Mouse (Mus musculus): ENCODE data around the gene Ajm1. TPM values are rescaled to one million over a fixed set of nuclear protein-coding genes. Genes with fewer than 3 reads are reported as not detected.

Ajm1 gene
- polyA plus RNA-seq, 1 experiment, result 115 TPM

- TF ChIP-seq POLR2A (IDR thresholded peaks at IDR 0.05; ENCODE audit: extremely low read depth, insufficient read depth, low read length) (no peak), CTCF (IDR thresholded peaks at IDR 0.05; ENCODE audit: extremely low read depth, insufficient read depth, low read length) (no peak)
- Histone ChIP-seq H3K4me3 (ENCODE audit: insufficient read depth, low read length) (no peak overlapping the region), H3K27ac (ENCODE audit: insufficient read depth, low read length) (no peak overlapping the region), H3K4me1 (ENCODE audit: control insufficient read depth, insufficient read depth, low read length) (peaks cover 7% of the 10 kb centered on the region)
These were observed 4.0 kb upstream of the Ajm1 start for GRCm38 (mm10) chr2:25585601-25586000.

- H3K4me1 ChIP-seq (ENCODE audit: control insufficient read depth, insufficient read depth, low read length), result peaks cover 8% of the 10 kb centered on the region
- TF ChIP-seq POLR2A (IDR thresholded peaks at IDR 0.05; ENCODE audit: extremely low read depth, insufficient read depth, low read length), result no peak
- TF ChIP-seq CTCF (IDR thresholded peaks at IDR 0.05; ENCODE audit: extremely low read depth, insufficient read depth, low read length), result no peak
- H3K4me3 ChIP-seq (ENCODE audit: insufficient read depth, low read length), result no peak overlapping the region
- H3K27ac ChIP-seq (ENCODE audit: insufficient read depth, low read length), result peak overlapping the region; percentile 36; the same call in 1 of the 2 replicates
These were observed 3.3 kb upstream of the Ajm1 start for GRCm38 (mm10) chr2:25584856-25585255.

GRCm38 (mm10) chr2:25584152-25584551 is 2.6 kb upstream of the Ajm1 start:
- TF ChIP-seq CTCF (IDR thresholded peaks at IDR 0.05; ENCODE audit: extremely low read depth, insufficient read depth, low read length) (no peak), POLR2A (IDR thresholded peaks at IDR 0.05; ENCODE audit: extremely low read depth, insufficient read depth, low read length) (no peak)
- Histone ChIP-seq H3K4me3 (ENCODE audit: insufficient read depth, low read length) (no peak overlapping the region), H3K4me1 (ENCODE audit: control insufficient read depth, insufficient read depth, low read length) (peaks cover 9% of the 10 kb centered on the region), H3K27ac (ENCODE audit: insufficient read depth, low read length) (no peak overlapping the region)

GRCm38 (mm10) chr2:25583571-25583970 is 2.0 kb upstream of the Ajm1 start:
- H3K4me3 ChIP-seq (ENCODE audit: insufficient read depth, low read length), result no peak overlapping the region
- peak overlapping the region; percentile 93 for H3K27ac ChIP-seq (ENCODE audit: insufficient read depth, low read length)
- peaks cover 9% of the 10 kb centered on the region for H3K4me1 ChIP-seq (ENCODE audit: control insufficient read depth, insufficient read depth, low read length)
- no peak for TF ChIP-seq CTCF (IDR thresholded peaks at IDR 0.05; ENCODE audit: extremely low read depth, insufficient read depth, low read length)
- no peak for TF ChIP-seq POLR2A (IDR thresholded peaks at IDR 0.05; ENCODE audit: extremely low read depth, insufficient read depth, low read length)

GRCm38 (mm10) chr2:25583120-25583481 is 1.5 kb upstream of the Ajm1 start:
- H3K4me1 ChIP-seq (ENCODE audit: control insufficient read depth, insufficient read depth, low read length), result peaks cover 9% of the 10 kb centered on the region

GRCm38 (mm10) chr2:25582466-25583119 is 1.0 kb upstream of the Ajm1 start:
- Histone ChIP-seq H3K4me1 (ENCODE audit: control insufficient read depth, insufficient read depth, low read length) (peaks cover 9% of the 10 kb centered on the region), H3K4me3 (ENCODE audit: insufficient read depth, low read length) (no peak overlapping the region), H3K27ac (ENCODE audit: insufficient read depth, low read length) (peak overlapping the region; percentile 93)
- no peak for TF ChIP-seq CTCF (IDR thresholded peaks at IDR 0.05; ENCODE audit: extremely low read depth, insufficient read depth, low read length)
- TF ChIP-seq POLR2A (IDR thresholded peaks at IDR 0.05; ENCODE audit: extremely low read depth, insufficient read depth, low read length), result peak; percentile 49; the same call in 1 of the 2 replicates

More at GRCm38 (mm10) chr2:25583120-25583481, 1.5 kb upstream of the Ajm1 start:
- Histone ChIP-seq H3K27ac (ENCODE audit: insufficient read depth, low read length) (peak overlapping the region; percentile 93), H3K4me3 (ENCODE audit: insufficient read depth, low read length) (no peak overlapping the region)
- no peak for TF ChIP-seq POLR2A (IDR thresholded peaks at IDR 0.05; ENCODE audit: extremely low read depth, insufficient read depth, low read length)
- no peak for TF ChIP-seq CTCF (IDR thresholded peaks at IDR 0.05; ENCODE audit: extremely low read depth, insufficient read depth, low read length)

GRCm38 (mm10) chr2:25581901-25582301 is 344 bp upstream of the Ajm1 start:
- Histone ChIP-seq H3K27ac (ENCODE audit: insufficient read depth, low read length) (peak overlapping the region; percentile 57), H3K4me1 (ENCODE audit: control insufficient read depth, insufficient read depth, low read length) (peaks cover 9% of the 10 kb centered on the region), H3K4me3 (ENCODE audit: insufficient read depth, low read length) (peak overlapping the region; percentile 63; the same call in 1 of the 2 replicates)
- TF ChIP-seq CTCF (IDR thresholded peaks at IDR 0.05; ENCODE audit: extremely low read depth, insufficient read depth, low read length) (no peak), POLR2A (IDR thresholded peaks at IDR 0.05; ENCODE audit: extremely low read depth, insufficient read depth, low read length) (no peak)

- no peak for TF ChIP-seq CTCF (IDR thresholded peaks at IDR 0.05; ENCODE audit: extremely low read depth, insufficient read depth, low read length)
- TF ChIP-seq POLR2A (IDR thresholded peaks at IDR 0.05; ENCODE audit: extremely low read depth, insufficient read depth, low read length), result no peak; the same call in 1 of the 2 replicates
- H3K4me1 ChIP-seq (ENCODE audit: control insufficient read depth, insufficient read depth, low read length), result peaks cover 11% of the 10 kb centered on the region
- H3K4me3 ChIP-seq (ENCODE audit: insufficient read depth, low read length), result peak overlapping the region; percentile 63
- peak overlapping the region; percentile 67 for H3K27ac ChIP-seq (ENCODE audit: insufficient read depth, low read length)
These were observed 896 bp downstream of the Ajm1 start for GRCm38 (mm10) chr2:25580621-25581101.

GRCm38 (mm10) chr2:25579737-25580460 is 1.7 kb downstream of the Ajm1 start:
- peak overlapping the region; percentile 63; the same call in 1 of the 2 replicates for H3K4me3 ChIP-seq (ENCODE audit: insufficient read depth, low read length)
- TF ChIP-seq CTCF (IDR thresholded peaks at IDR 0.05; ENCODE audit: extremely low read depth, insufficient read depth, low read length) (peak; percentile 64), POLR2A (IDR thresholded peaks at IDR 0.05; ENCODE audit: extremely low read depth, insufficient read depth, low read length) (no peak)
- H3K4me1 ChIP-seq (ENCODE audit: control insufficient read depth, insufficient read depth, low read length), result peaks cover 13% of the 10 kb centered on the region
- H3K27ac ChIP-seq (ENCODE audit: insufficient read depth, low read length), result no peak overlapping the region; the same call in 1 of the 2 replicates
